Mouse (Mus musculus): Measurements from ENCODE around the gene Lmod2.

Lmod2 gene

DNA sequence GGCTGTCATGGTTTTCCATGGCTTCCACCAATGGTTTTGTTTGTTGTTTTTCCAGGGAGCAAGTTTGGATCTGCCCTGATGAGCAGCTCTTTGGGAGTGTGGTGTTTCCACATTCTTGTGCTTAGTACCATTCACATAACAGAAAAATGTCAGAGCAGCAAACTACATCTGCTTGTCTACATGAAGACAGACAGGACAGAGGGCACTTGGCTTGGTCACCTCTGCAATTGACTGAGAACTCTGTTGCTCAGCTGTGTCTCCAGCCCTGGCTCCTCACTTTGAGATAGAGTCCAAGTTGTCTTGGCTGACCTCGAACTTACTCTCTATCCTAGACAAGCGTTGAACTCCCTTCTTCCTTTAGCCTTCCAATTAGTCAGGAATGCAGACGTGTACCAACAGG is 4.8 kb downstream of the Lmod2 start:
- in situ Hi-C loops (cut with MboI, MseI): no loop called here

- in situ Hi-C loops (cut with MboI, MseI): no loop called here
Measured at GRCm38 (mm10) chr6:24602993-24603392, 5.4 kb downstream of the Lmod2 start.

- in situ Hi-C loops (cut with MboI, MseI): no loop called here
Measured at GRCm38 (mm10) chr6:24604289-24604688, 6.7 kb downstream of the Lmod2 start.

DNA sequence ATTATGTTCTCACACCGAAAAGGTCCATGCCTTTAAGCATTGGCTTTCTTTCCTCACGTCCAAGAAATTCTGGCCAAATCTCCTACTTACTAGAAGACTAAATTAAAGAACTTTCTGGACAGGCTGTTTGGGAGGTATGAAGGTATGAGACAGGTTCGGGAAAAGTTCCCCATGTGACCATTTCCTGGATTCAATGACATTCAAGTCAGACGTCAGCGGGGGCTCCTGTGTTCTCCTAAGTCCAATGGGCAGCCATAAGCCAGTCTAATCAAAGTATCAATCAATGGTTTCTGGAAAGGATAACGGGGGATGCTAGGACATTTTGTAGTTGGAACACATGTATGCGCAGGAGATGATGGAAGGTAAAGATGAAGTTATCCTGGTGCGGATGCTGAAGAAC is 8.1 kb downstream of the Lmod2 start:
- in situ Hi-C loops (cut with MboI, MseI): loop anchor here (5.0 kb wide), 1 partner anchor 68 kb away; no protein-coding TSS in a partner anchor

GRCm38 (mm10) chr6:24606512-24606911 is 8.9 kb downstream of the Lmod2 start:
- in situ Hi-C loops (cut with MboI, MseI): loop anchor here (5.0 kb wide), 1 partner anchor 69 kb away; no protein-coding TSS in a partner anchor

DNA sequence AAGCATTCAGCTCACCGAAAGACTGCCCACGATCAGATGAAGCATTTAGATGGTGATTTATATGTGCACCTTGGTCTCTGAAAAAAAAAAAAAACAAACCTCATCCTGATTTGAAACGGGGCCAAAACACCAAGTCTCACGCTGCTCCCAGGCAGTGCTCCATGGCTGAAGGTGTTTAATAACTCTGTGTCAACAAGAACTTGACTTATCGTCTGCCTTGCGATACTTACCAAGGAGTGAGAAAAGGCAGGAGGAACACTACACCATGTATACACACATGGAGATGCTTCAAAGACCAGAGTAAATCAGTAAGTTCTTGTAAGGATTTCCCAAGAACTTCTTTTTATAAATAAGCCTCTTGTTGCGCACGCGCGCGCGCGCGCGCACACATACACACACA is 10.0 kb downstream of the Lmod2 start:
- in situ Hi-C loops (cut with MboI, MseI): loop anchor here (5.0 kb wide), 1 partner anchor 70 kb away; no protein-coding TSS in a partner anchor

GRCm38 (mm10) chr6:24608129-24608528 is 10.6 kb downstream of the Lmod2 start:
- in situ Hi-C loops (cut with MboI, MseI): loop anchor here (5.0 kb wide), 1 partner anchor 71 kb away; no protein-coding TSS in a partner anchor

- in situ Hi-C loops (cut with MboI, MseI): loop anchor here (5.0 kb wide), 1 partner anchor 71 kb away; no protein-coding TSS in a partner anchor
Measured at GRCm38 (mm10) chr6:24608682-24609081, 11.1 kb downstream of the Lmod2 start.

- in situ Hi-C loops (cut with MboI, MseI): loop anchor here (5.0 kb wide), 1 partner anchor 72 kb away; no protein-coding TSS in a partner anchor
Measured at GRCm38 (mm10) chr6:24609531-24609930, 12.0 kb downstream of the Lmod2 start.

- in situ Hi-C loops (cut with MboI, MseI): no loop called here
Measured at GRCm38 (mm10) chr6:24610358-24610757, 12.8 kb downstream of the Lmod2 start.

DNA sequence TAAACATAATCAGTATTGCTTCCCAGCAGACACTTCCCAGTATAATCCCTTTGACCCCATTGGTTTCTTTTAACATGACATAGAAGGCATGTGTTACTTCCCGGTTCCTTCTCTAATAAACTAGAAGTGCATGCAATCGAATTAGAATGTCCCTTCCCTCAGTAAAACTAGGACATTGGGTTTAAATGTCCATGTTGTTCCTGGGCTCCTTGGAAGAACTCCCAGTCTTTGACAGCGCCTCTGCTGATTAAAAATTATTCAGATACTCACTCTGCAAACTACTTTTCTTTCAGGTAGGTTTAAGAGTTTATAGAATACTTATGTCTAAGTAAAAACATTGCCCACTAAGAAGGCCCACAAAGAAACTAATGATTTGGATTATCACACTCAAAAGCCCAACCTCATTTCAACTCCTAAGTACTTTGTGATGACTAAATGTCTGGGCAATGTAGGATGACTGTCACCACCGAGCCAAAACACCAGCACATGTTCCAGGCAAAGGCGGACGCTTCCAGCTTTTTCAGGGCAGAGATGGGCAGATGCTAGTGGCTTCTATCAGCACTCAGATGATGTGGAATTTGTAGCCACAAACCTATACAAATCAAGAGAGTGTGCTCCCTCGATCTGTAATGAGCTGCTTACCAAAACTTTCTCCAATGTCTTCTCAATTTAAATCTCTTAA is 14.7 kb downstream of the Lmod2 start:
- in situ Hi-C loops (cut with MboI, MseI): no loop called here

DNA sequence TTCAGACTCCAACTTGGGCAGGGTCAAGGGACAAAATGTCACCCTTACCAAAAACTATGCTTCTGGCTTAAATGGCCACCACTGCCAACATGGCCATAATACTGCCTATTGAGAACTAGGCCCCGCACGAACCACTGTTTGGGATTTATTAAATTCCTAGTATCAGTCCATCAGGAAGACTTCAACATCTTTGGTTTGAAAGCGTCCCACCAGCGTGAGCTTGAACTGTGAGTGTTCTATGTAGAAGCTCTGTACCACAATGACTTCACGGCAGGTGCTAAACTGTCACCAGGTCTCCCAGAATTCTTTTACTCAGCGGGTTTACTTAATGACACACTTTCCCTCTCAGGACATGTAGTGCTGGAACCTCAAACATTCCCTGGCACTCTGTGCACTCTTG is 15.8 kb downstream of the Lmod2 start:
- in situ Hi-C loops (cut with MboI, MseI): no loop called here

GRCm38 (mm10) chr6:24613918-24614317 is 16.4 kb downstream of the Lmod2 start:
- in situ Hi-C loops (cut with MboI, MseI): no loop called here

GRCm38 (mm10) chr6:24616746-24617145 is 19.2 kb downstream of the Lmod2 start:
- in situ Hi-C loops (cut with MboI, MseI): no loop called here

- in situ Hi-C loops (cut with MboI, MseI): no loop called here
Measured at GRCm38 (mm10) chr6:24619285-24620045, 21.9 kb downstream of the Lmod2 start.

DNA sequence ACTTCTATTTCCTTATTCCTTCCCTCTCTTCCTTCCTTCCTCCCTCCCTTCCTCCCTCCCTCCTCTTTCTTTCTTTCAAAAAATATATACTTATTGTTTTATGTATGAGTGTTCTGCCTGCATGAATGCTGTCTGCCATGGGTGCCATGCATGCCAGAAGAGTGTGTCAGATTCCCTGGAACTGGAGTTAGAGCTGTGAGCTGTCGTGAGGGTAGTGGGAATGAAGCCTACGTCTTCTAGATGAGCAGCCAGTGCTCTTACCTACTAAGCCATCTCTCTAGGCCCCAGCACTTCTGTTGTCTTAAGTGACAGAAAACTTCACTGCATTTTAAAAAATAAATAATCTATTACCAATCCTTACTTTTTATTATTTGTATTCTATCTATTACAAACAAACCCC is 23.4 kb downstream of the Lmod2 start:
- in situ Hi-C loops (cut with MboI, MseI): no loop called here

- in situ Hi-C loops (cut with MboI, MseI): no loop called here
Measured at GRCm38 (mm10) chr6:24622098-24622497, 24.5 kb downstream of the Lmod2 start.

- in situ Hi-C loops (cut with MboI, MseI): no loop called here
Measured at GRCm38 (mm10) chr6:24627586-24628030, 30.0 kb downstream of the Lmod2 start.

- in situ Hi-C loops (cut with MboI, MseI): no loop called here
Measured at GRCm38 (mm10) chr6:24628499-24628898, 30.9 kb downstream of the Lmod2 start.

- in situ Hi-C loops (cut with MboI, MseI): no loop called here
Measured at GRCm38 (mm10) chr6:24632061-24632460, 34.5 kb downstream of the Lmod2 start.

- in situ Hi-C loops (cut with MboI, MseI): no loop called here
Measured at GRCm38 (mm10) chr6:24634065-24634464, 36.5 kb downstream of the Lmod2 start.

- in situ Hi-C loops (cut with MboI, MseI): no loop called here
Measured at GRCm38 (mm10) chr6:24635814-24636213, 38.3 kb downstream of the Lmod2 start.

DNA sequence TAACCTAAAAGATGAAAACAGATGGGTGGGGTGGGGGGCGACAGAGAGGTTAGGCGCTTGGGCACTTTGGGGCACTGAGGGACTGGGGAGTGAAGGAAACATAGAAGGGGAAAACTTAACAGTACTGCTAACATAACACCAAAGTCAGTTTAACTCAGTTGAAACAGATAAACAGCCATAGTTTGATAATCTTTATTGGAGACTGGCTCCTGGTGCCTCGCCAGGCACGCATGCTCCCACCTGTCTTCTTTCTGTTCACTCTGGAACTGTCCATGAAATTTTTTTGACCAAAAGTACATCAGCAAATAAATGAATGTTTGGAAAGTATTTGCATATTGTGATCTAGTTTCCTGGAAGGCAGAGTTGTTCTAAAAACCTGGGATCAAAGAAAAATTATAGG is 43.7 kb downstream of the Lmod2 start:
- in situ Hi-C loops (cut with MboI, MseI): no loop called here
